Mouse (Mus musculus): ENCODE measurements around the gene Gm21094. TPM values are rescaled to one million over a fixed set of nuclear protein-coding genes. Genes with fewer than 3 reads are reported as not detected.
"Not testable (repeated sequence)": the region's sequence is repeated elsewhere in the genome, so short reads cannot be mapped to it uniquely, and the experiment has no call there.

Gm21094 gene
- polyA plus RNA-seq (2015; fragmentation: Nextera tagmentation; extraction: Ambion mirVana): not detected in 2 replicates

DNA sequence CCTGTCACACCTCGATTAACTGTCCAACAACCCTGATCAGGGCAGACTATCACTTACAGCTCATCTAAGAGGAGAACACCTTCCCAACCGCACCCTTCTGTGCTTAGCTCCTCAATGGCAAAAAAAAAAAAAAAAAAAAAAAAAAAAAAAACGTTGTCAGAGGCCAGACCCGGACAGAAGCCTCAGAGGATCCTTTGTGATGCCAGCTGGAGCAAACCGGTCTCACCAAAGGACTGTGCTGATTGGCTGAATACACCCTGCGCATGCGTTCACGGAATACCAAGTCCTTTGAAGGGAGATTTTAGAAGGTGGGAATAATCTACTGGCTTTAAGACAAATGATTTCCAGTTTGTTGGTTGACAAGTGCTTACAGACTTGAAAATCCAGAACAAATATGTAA lies at the start of gene Gm21094:
Gm21094 (minus strand) TSS at position 101 of the 400 bp plus-strand sequence.
- not testable (repeated sequence) for H3K9me3 ChIP-seq; H3K36me3 ChIP-seq; H3K27me3 ChIP-seq; ATAC-seq (ENCODE audit: borderline replicate concordance, extremely low read depth, low FRiP score, low TSS enrichment); H3K27ac ChIP-seq; H3K4me3 ChIP-seq; H3K9ac ChIP-seq; H3K4me2 ChIP-seq; H3K4me1 ChIP-seq
- WGBS: no CpG with 5 or more reads among the region's 8 CpGs

All from lung, embryonic 15.5 days (tissue).